Mouse (Mus musculus): ENCODE results near the gene Polr2h. TPM values are rescaled to one million over a fixed set of nuclear protein-coding genes. Genes with fewer than 3 reads are reported as not detected.

Gene Polr2h
- total and polyA plus RNA-seq, 3 experiments: 117 to 183 (median 157) TPM

- in situ Hi-C loops (cut with MboI; ENCODE audit: low pct_ligation_motif_present, low pct_unique_long_range_greater_than_20kb, low sequenced_read_pairs) (loop anchor here (10.0 kb wide), 1 partner anchor 459 kb away; no protein-coding TSS in a partner anchor), dilution Hi-C loops (cut with MboI; ENCODE audit: extremely low pct_ligation_motif_present, extremely low pct_unique_long_range_greater_than_20kb, low sequenced_read_pairs) (no loop called here)
- Histone ChIP-seq H3K4me3 (replicated peaks in 1 of 3; ENCODE audit: low read depth in 2 of 3, low read length in 2 of 3, poor library complexity in 1 of 3) (no peak overlapping the region), H3K9ac (ENCODE audit: insufficient read depth, low read depth) (no peak overlapping the region), H3K4me2 (ENCODE audit: insufficient read depth, low read depth, poor library complexity, severe bottlenecking) (no peak overlapping the region), H3K36me3 (replicated peaks in 1 of 2; ENCODE audit: control insufficient read depth in 1 of 2, insufficient read depth in 1 of 2, low read length in 1 of 2) (peaks cover 17 to 32% of the 10 kb centered on the region in 2 experiments), H3K27ac (ENCODE audit: insufficient read depth, low read depth) (no peak overlapping the region), H3K79me2 (replicated peaks; ENCODE audit: control insufficient read depth, extremely low read depth, insufficient read depth, poor library complexity, severe bottlenecking) (no peaks in the 10 kb centered on the region), H3K4me1 (ENCODE audit: control insufficient read depth in 1 of 2, insufficient read depth in 2 of 2) (peaks cover 0 to 7% of the 10 kb centered on the region in 2 experiments; a peak in 2 of 4 replicates), H3K9me3 (replicated peaks; ENCODE audit: low read length) (no peaks in the 10 kb centered on the region), H3K27me3 (replicated peaks) (peaks cover 10% of the 10 kb centered on the region)
- TF ChIP-seq JUN (IDR thresholded peaks at IDR 0.05; ENCODE audit: insufficient read depth, low read depth, low read length): no peak
- TF ChIP-seq USF1 (IDR thresholded peaks at IDR 0.05; ENCODE audit: low read depth, low read length): no peak
- no peak for TF ChIP-seq NRF1 (IDR thresholded peaks at IDR 0.05; ENCODE audit: low read depth, low read length)
- no peak for TF ChIP-seq ZKSCAN1 (IDR thresholded peaks at IDR 0.05; ENCODE audit: borderline replicate concordance, low read depth, low read length)
- DNase-seq (ENCODE audit: extremely low read depth): no peak
Measured at GRCm38 (mm10) chr16:20725321-20725720, 7.9 kb downstream of the Polr2h start.

DNA sequence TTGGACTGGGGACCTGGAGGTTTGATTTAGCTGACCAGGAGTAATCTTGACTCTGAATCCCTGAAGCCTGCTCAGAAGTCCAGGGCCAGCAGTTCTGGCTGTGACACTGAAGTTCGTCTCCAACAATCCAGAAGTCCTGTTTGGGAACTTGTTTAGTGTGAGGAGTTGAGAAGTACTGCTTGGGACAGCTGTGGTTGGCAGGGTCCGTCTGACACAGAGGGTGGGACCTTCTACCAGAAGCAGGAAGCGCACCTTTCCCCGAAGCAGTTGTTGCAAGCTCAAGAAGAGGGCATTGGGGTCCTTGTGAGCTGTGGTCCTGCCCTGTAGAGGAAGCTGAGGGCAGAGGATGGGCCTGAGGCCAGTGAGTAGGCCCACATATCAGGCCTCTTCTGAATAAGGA, 8.3 kb downstream of the Polr2h start:
- in situ Hi-C loops (cut with MboI; ENCODE audit: low pct_ligation_motif_present, low pct_unique_long_range_greater_than_20kb, low sequenced_read_pairs): loop anchor here (10.0 kb wide), 1 partner anchor 459 kb away; no protein-coding TSS in a partner anchor
- Histone ChIP-seq H3K27ac (ENCODE audit: insufficient read depth, low read depth) (no peak overlapping the region), H3K9me3 (replicated peaks; ENCODE audit: low read length) (no peaks in the 10 kb centered on the region), H3K4me2 (ENCODE audit: insufficient read depth, low read depth, poor library complexity, severe bottlenecking) (no peak overlapping the region), H3K4me1 (ENCODE audit: control insufficient read depth in 1 of 2, insufficient read depth in 2 of 2) (peaks cover 0 to 11% of the 10 kb centered on the region in 2 experiments; a peak in 2 of 4 replicates), H3K27me3 (replicated peaks) (peaks cover 11% of the 10 kb centered on the region), H3K79me2 (replicated peaks; ENCODE audit: control insufficient read depth, extremely low read depth, insufficient read depth, poor library complexity, severe bottlenecking) (no peaks in the 10 kb centered on the region), H3K4me3 (replicated peaks in 1 of 3; ENCODE audit: low read depth in 2 of 3, low read length in 2 of 3, poor library complexity in 1 of 3) (no peak overlapping the region), H3K9ac (ENCODE audit: insufficient read depth, low read depth) (no peak overlapping the region), H3K36me3 (replicated peaks in 1 of 2; ENCODE audit: control insufficient read depth in 1 of 2, insufficient read depth in 1 of 2, low read length in 1 of 2) (peaks cover 14 to 27% of the 10 kb centered on the region in 2 experiments)
- dilution Hi-C loops (cut with MboI; ENCODE audit: extremely low pct_ligation_motif_present, extremely low pct_unique_long_range_greater_than_20kb, low sequenced_read_pairs): no loop called here
- TF ChIP-seq ELF1 (IDR thresholded peaks at IDR 0.05; ENCODE audit: low read depth, low read length) (no peak), MXI1 (IDR thresholded peaks at IDR 0.05; ENCODE audit: low read depth, low read length) (no peak), JUN (IDR thresholded peaks at IDR 0.05; ENCODE audit: insufficient read depth, low read depth, low read length) (no peak), TBP (conservative IDR thresholded peaks at IDR 0.05; ENCODE audit: low read depth, low read length) (no peak), SMC3 (IDR thresholded peaks at IDR 0.05; ENCODE audit: low read depth, low read length) (no peak), HCFC1 (IDR thresholded peaks at IDR 0.05; ENCODE audit: low read depth, low read length) (no peak), ETS1 (conservative IDR thresholded peaks at IDR 0.05; ENCODE audit: low read depth, low read length) (no peak), NRF1 (IDR thresholded peaks at IDR 0.05; ENCODE audit: low read depth, low read length) (no peak), POLR2A (IDR thresholded peaks at IDR 0.05; ENCODE audit: low read depth, low read length) (no peak), MAX (IDR thresholded peaks at IDR 0.05; ENCODE audit: low read length) (no peak), EP300 (IDR thresholded peaks at IDR 0.05; ENCODE audit: low read length) (no peak), USF2 (conservative IDR thresholded peaks at IDR 0.05; ENCODE audit: low read depth, low read length) (no peak), BHLHE40 (IDR thresholded peaks at IDR 0.05; ENCODE audit: low read depth, low read length) (no peak), ZMIZ1 (IDR thresholded peaks at IDR 0.05; ENCODE audit: low read depth, low read length) (no peak), CHD2 (IDR thresholded peaks at IDR 0.05; ENCODE audit: low read length) (no peak), CTCF (conservative IDR thresholded peaks at IDR 0.05 in 1 of 2, IDR thresholded peaks at IDR 0.05 in 1 of 2; ENCODE audit: low read depth in 2 of 2, low read length in 2 of 2) (no peak)
- DNase-seq (ENCODE audit: extremely low read depth): no peak
